Mouse (Mus musculus) cortical plate, adult 2 months (tissue): ENCODE measurements at regions not wholly inside any gene's neighbourhood (a gene's known extent, or its start where the extent isn't known, plus 50 kb on each side); places are given as distances from the start of the nearest gene placed in this dataset.

Experiments used
- CTCF ChIP-seq: fragments of 200-500 bp; IDR thresholded peaks from 2 replicates; pipeline ENCODE4 v1.5.1; 2011; ENCODE audit warnings: mild to moderate bottlenecking, control low read depth, low read length; ENCODE audit not compliant: insufficient read depth; ENCODE audit errors: extremely low read depth
- POLR2A ChIP-seq: fragments of 200-500 bp; IDR thresholded peaks from 2 replicates; pipeline ENCODE4 v1.6.1; 2011; ENCODE audit warnings: mild to moderate bottlenecking, low read length, control low read depth; ENCODE audit not compliant: insufficient read depth; ENCODE audit errors: extremely low read depth

GRCm38 (mm10) chr1:142894145-142894544 lies 746.3 kb upstream of the B3galt2 start:
- TF ChIP-seq CTCF: no peak
- no peak for TF ChIP-seq POLR2A
